Mouse (Mus musculus): ENCODE results near the gene Rab8b. TPM values are rescaled to one million over a fixed set of nuclear protein-coding genes. Genes with fewer than 3 reads are reported as not detected.
"Not testable (repeated sequence)": the region's sequence is repeated elsewhere in the genome, so short reads cannot be mapped to it uniquely, and the experiment has no call there.

Rab8b gene
- total RNA-seq, 2 experiments from 2014 or later, result 25.2 to 31.7 TPM

DNA sequence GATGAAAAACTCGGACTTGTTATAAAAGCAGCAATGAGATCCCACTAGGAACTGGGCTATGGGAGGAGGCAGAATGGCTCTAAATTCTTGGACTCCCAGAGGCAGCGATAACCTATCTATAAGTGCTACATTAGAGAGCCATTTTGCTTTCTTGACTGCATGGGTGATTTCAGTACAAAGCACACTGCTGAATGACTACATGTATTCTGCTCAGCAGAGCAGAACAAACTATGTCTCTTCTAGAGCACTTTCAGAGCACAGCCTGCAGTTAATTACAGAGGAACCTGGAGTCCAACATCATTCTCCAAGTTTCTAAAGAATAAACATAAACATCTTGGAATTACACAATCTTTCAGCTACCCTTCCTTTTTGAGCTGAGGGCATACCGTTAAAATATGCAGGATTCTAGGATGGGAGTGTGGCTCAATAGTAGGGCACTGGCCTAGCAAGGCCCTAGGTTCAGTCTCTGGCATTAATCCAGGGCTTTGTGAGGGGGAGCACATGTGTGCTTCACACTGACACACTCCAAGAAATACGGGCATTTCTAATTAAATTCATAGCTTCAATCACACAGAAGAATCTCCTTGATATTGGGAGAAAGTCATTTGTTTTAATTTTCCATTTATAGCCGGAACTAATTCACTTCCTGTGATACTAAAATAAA lies 58.3 kb downstream of the Rab8b start:
- DNase-seq (ENCODE audit: low spot score in 2 of 2), result no peak
- intact Hi-C loops (cut with DNase I), result no loop called here

DNA sequence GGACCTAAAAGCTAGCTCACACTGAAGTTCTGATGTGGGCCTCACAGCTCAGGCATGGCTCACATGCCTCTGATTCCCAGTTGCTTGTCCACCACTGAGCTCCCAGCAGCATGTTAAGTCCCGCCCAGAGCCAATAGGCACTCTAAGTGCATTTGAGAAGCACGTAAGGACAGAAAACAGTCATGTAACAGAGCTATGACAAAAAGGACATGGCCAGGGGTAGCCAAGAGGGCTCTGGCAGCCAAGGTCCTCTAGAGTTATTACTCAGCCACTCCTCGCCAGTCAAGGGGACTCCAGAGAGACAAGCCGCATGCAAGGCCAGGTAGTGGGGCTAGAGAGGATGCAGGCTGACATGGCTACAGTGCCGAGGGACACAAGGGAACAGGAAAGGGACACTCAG lies 60.0 kb downstream of the Rab8b start:
- no peak for DNase-seq (ENCODE audit: low spot score in 2 of 2)
- intact Hi-C loops (cut with DNase I), result no loop called here

DNA sequence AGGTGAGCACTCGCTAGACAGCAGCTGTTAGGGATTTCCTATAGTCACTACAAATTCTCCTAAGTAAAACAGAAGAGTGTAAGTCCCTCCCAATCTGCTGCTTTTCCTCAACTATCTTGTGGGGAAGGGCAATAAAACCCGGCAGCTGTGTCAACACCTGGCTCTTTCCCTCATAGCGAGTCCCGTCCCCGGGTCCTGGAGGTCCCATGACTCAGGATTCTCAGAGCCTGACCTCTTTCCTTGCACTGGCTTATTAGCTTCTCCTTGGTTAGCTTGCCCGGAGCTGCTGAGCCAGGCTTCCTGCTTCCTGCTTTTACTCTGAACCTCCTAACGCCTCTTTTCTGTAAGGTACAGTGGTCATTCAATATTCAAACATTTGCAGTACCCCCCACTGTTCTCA lies 63.6 kb downstream of the Rab8b start:
- intact Hi-C loops (cut with DNase I), result no loop called here
- no peak for DNase-seq (ENCODE audit: low spot score in 2 of 2)

DNA sequence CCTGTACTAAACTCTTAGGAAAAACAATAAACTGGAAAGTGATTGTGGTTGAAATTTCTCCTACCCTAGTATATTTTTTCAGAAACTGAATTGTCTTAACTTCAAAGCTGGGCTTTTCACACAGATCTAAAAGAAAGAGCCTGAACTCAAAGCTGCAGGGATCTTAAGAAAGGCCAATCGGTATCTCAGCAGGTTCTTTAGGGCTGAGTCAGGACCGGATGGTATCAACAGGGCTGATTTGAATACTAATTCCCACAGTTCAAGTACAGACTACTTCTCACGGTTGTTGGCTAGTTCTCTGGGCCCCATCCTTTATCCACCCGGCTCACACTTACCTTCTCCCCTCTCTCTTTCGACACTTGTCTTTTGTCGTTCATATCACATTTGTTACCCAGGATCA lies 66.9 kb downstream of the Rab8b start:
- DNase-seq (ENCODE audit: low spot score in 2 of 2), result no peak
- intact Hi-C loops (cut with DNase I), result no loop called here

DNA sequence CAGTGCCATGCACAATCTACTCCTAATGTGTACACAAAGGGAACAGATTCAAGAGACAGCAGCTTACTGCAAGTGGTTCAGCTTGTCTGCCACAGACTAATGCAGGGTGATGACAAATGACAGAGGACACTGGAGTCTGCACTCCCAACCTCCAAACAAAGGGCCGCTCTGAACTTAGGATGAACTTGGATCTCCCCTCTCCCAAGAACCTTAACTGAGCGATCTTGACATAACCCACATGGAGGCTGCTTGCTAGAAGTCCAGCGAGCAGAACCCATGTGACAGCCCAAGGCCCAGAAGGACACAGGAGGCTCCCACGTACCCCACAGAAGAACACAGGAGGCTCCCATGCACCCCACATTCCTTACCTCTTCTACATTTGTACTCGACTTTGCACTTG lies 68.5 kb downstream of the Rab8b start:
- intact Hi-C loops (cut with DNase I), result no loop called here

DNA sequence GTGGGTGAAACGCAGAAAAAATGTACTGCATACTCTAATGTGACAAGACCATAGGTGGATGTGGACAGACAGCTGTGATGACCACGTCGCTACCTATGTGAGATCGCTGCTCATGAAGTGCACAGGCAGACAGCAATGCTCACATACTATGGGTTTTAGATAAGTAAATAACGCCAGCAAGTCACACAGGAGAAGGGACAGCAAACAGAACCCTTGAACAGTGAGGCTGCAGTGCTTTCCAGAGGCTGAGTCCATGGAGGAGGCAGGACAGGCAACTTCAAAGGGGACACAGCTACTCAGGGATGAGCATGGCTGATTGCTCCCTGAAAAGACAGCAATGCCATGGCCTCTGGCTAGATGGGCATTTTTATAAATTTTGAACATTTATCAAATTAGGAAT lies 72.7 kb downstream of the Rab8b start:
- intact Hi-C loops (cut with DNase I), result no loop called here
- no peak for DNase-seq (ENCODE audit: low spot score in 2 of 2)

More for the DNA sequence above, 68.5 kb downstream of the Rab8b start:
- DNase-seq (ENCODE audit: low spot score in 2 of 2), result no peak

DNA sequence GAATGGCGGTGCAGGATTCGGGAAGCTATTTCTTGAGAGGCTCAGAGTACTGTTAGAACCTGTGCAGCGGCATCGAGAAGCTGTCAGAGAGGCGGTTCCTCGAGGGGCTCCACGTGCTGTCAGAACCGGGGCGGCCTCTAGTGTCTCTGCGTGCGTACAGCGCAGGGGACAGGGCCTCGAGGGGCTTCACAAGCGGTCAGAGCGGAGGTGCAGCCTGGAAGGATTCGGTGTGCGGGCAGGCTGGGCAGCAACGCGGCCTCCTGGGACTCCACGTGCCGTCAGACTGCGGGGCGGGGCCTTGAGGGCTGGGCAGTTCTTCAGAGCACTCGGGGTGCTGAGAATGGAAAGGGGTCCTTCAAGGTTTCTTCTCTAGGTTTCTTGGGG lies 84.4 kb downstream of the Rab8b start:
- no peak for DNase-seq (ENCODE audit: low spot score in 2 of 2)
- intact Hi-C loops (cut with DNase I), result loop anchor here (5.0 kb wide), 1 partner anchor 102 kb away; no protein-coding TSS in a partner anchor

DNA sequence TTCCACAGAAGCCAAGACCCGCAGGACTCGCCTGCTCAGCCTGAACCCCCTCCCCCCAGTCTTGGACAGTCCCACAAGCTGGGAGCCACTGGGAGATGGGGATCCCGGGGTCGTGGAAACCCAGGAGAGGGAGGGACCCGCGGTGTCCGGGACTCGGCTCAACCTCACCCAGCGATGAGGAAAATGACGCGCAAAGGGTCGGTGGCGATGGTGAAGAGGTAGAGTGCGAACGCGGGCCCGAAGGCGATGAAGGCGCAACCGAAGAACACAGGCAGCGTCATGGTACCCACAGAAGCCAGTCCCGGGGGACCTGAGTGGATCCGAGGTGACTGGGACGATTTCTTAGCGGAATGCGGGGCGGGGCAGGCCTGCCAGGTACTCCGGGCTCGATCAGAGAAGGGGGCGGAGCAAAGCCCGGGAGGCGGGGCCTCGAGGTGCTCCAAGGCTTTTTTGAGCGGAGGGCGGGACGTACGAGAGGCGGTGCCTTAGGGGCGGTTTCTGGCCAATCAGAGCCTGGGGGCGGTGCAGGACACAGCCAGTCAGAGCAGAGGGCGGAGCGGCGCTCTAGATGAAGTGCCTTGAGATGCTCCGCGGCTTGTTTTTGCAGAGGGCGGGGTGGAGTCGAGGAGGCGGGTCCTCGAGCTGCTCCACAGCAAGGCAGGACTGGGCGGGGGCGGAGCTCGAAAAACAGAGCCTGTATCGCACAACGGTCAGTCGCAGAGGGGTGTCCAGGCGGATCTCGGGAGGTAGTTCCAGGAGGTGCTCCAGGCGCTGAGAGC lies 85.0 kb downstream of the Rab8b start, which contains the start of gene Aph1c:
Gene Aph1c, minus strand, starts transcription at position 409 of the 779 bp plus-strand sequence.
- intact Hi-C loops (cut with DNase I), result loop anchor here (5.0 kb wide), 2 partner anchors 103 to 208 kb away; no protein-coding TSS in a partner anchor
- peak; percentile 97 to 98 for DNase-seq (ENCODE audit: low spot score in 2 of 2)

DNA sequence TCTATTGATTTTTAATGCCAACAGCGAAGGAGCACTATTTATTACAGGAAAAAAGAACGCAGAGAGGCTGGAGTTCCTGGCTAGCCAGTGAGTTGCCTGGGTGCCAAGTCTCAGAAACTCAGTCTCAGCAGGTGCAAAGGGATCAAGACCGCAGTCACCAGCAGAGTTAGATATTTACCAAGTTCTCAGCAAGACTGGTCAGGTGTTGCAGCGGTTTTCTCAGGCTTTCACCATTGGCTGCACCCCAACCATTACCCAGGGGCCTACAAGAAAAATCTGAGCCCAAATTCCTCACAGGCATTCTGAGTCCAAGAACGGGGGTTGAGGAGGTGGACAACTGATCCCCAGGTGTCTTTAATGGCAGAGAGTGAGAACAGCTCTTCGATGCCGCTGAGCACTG lies 85.6 kb downstream of the Rab8b start:
- DNase-seq (ENCODE audit: low spot score in 2 of 2), result no peak
- intact Hi-C loops (cut with DNase I), result loop anchor here (5.0 kb wide), 1 partner anchor 208 kb away; no protein-coding TSS in a partner anchor

DNA sequence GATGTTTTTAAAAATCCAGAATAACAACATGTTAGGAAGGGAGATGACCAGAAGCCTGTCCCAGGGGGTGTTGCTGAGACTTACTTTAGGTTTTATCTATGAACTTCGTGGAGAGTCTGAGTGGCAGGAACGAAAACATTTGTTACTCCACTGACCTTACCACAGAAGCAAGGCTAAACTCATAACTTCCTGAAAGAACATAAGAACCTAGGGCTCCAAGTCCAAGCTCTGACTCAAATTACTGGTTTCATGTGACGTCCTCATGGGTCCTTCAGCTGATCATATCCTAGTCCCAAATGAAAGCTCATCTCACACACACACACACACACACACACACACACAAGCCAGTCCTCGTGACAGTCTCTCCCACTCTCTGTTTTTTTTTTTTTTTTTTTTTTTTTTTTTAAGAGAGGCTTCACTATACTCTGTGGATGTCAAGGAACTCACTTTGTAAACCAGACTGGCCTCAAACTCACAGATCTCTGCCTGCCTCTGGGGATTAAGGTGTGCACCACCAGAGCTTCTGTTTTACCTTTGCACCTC lies 87.0 kb downstream of the Rab8b start:
- no peak for DNase-seq (ENCODE audit: low spot score in 2 of 2)
- intact Hi-C loops (cut with DNase I), result loop anchor here (5.0 kb wide), 1 partner anchor 210 kb away; no protein-coding TSS in a partner anchor

DNA sequence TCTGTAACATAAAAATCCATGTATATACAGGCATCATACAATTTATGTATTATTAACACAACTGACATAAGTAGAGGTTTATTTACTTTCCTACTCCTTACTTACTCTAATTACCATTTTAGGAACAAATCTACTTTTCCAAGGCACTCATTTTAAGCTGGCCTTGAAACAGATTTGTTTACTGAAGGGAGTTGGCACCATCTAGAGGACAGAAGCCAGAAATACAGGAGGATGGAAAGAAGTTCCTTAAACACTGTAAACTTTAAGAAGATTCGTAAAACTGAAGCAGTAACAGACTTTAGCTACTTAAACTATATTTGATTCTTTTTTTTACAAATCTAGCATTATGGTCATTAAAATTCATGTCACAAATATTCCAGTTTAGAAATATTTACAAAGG lies 93.5 kb downstream of the Rab8b start:
- intact Hi-C loops (cut with DNase I), result loop anchor here (5.0 to 10.0 kb wide), 2 partner anchors 181 to 314 kb away; partner anchors contain the start of gene Fbxl22
- DNase-seq (ENCODE audit: low spot score in 2 of 2), result no peak

DNA sequence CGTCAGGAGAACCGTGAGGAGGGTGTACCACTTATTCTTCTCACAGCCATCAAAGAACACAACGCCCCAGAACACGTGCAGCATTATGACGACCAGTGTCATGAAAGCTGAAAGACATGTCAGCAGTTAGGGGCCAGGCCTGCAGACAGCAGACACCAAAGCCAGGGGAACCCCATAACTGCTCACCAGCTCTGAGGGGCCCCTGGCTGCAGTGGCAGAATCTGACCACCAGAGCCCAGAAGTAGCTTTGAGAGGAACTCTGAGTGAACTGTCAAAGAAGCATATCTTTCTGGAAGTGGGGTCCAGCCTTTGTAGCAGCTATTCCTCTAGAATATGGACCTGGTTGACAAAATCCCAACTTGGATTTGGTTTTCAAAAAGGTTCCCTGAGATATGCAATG lies 97.2 kb downstream of the Rab8b start:
- DNase-seq (ENCODE audit: low spot score in 2 of 2), result not testable (repeated sequence)
- intact Hi-C loops (cut with DNase I), result loop anchor here (10.0 kb wide), 1 partner anchor 177 kb away; no protein-coding TSS in a partner anchor

DNA sequence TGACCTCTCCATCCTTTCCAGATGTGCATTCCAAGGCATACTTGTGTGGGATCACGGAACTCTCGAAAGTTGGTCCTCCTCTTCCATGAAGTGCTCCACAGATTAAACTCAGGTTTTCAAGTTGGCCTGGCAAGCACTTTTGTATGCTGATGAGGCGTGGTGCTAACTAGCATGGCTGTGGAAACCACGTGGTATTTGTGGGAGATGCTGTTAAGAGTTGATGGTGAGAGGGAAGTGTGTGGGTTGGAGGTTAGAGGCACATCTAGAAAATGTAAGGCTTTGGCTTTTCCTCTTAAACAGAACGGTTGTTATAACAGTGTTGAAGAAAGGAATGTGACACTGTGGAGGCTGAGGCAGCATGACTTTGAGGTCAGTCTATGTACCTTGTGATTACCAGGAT lies 98.5 kb downstream of the Rab8b start:
- DNase-seq (ENCODE audit: low spot score in 2 of 2), result no peak
- intact Hi-C loops (cut with DNase I), result loop anchor here (10.0 kb wide), 1 partner anchor 176 kb away; no protein-coding TSS in a partner anchor

DNA sequence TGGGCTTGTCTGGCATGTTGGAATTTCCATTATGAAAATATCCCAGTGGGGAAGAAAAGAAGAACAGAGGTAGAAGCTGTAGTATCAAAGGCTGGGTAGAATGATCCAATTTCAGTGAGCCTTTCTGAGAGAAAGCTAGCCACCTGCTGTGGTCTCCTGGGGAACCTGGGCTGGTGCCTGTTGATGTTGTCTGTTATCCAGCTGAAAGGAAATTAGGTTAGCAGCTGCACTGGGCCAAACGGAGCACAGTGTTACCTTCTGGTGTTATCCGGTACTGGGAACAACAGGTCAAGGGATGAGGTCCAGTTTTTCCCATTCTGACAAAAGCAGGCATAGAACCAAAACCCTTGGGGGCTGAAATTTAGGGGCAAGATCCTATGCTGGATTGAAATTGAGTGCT lies 106.1 kb downstream of the Rab8b start:
- DNase-seq (ENCODE audit: low spot score in 2 of 2), result no peak
- intact Hi-C loops (cut with DNase I), result no loop called here

DNA sequence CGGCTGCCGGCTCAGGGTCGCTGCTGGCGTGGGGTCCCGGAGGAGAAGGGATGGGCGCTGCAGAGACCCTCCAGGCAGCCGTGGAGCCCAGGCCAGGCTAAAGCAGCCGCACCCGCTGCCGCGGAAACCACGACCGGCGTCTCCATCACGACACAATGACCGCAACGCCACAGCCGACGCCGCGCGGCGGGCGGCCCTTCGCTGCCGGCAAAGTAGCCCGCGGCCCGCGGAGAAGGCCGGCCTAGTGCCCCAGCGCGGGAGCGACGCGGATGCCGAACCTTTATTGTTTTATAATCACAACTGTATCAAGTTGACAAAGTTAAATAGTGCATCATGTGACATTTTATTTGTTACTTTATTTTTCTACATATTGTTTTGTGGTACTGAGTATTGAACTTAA lies 113.5 kb downstream of the Rab8b start:
- DNase-seq (ENCODE audit: low spot score in 2 of 2); intact Hi-C loops (cut with DNase I): not testable (repeated sequence)

DNA sequence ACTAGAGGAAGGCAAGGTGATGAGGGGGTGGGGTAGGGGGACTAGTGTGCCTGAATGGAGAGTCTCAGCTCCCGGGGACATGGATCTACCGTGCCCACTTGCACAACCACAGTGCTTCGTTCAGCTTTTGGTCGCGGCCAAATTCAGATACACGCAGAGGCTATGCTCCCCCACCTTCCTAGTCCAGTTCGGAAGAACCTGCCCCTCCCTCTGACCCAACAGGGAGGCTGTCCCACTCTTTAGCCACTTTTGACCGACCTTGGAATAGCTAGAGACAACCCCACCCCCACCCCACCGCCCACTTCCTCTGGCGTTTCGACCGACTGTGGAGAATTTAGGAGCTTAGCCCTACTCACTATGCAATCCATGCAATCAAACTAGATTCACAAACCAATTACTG lies 117.5 kb downstream of the Rab8b start:
- intact Hi-C loops (cut with DNase I), result no loop called here
- no peak for DNase-seq (ENCODE audit: low spot score in 2 of 2)

DNA sequence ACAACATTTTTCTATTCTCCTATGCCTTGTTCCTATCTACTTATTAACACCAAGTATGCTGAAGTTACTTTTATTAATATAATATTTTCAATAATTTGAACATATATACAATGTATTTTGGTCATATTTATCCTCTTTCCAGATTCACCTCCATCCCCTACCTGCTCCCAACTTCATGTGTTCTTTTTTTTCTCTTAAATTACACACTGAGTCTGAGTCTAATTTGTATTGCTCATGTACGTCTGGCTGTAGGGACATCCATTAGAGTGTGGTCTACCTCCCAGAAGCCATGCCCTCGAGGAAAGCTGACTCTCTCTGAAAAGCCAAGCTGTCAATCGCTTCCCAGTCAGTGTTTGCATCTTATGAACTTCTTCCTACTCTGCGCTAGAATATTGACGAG lies 122.7 kb downstream of the Rab8b start, which contains the start of gene Gm10647:
Gene Gm10647, plus strand, starts transcription at position 301 of the 400 bp plus-strand sequence.
- no peak for DNase-seq (ENCODE audit: low spot score in 2 of 2)
- intact Hi-C loops (cut with DNase I), result no loop called here

DNA sequence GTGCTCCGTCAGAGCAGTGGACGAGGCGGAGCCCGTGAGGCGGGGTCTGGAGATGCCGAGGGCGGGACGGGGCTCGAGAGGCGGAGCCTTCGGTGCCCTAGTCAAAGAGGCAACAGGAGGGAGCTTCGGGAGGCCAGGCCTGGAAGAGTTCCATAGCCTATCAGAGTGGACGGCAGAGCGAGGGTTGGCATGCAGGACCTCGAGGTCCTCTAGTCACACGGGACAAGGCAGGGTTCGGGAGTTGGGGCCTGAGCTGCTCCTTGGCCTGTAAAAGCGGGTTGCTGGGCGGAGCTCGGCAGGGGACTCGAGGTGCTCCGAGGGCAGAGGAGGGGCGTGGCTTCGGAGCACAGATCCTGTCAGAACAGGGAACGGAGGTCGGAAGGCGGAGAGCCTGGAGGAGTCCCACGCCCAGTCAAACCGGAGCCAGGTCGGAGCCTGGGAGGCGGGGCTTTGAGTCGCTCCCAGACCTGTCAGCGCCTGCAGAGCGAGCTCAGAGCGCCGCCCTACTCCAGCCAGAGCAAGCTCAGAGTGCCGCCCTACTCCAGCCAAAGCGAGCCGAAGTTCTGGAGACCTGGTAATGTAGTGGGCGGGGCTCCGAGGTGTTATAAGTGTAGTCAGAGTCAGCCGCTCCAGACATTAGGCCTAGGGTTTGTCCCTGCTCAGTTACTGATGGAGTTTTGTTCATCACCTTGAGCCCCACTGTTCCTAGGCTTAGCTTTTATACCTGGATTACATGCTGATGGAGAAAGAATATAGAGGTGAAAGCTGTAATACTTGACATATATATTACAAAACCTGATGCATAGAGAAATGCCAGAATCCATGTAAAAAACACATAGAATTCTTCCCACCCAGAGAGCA lies 123.8 kb downstream of the Rab8b start, which contains the start of gene Aph1b:
Gene Aph1b, minus strand, starts transcription at position 27 of the 861 bp plus-strand sequence.
- peak; percentile 93 to 96 for DNase-seq (ENCODE audit: low spot score in 2 of 2)
- intact Hi-C loops (cut with DNase I), result no loop called here
